Mouse (Mus musculus): ENCODE results near the gene Acrbp.

DNA sequence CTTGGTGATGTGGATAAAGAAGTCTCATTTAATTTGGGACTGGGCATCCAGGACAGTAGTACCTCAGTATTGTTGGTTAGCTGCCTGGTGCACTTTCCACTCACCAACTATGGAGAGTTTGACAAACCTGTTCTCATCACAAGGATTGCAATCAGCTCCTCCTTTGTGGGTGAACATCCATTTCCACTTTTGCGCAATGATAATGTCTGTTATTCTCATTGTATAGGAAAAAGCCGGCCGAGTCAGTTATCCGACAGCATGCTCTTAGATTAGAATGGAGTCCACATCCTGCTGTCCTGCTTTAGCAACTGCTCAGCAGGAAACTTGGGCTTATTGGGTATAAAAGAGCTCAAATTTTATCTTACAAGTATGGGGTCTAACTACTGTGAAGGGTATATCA is 10.8 kb upstream of the Acrbp start:
- TF ChIP-seq POLR2A (IDR thresholded peaks at IDR 0.05; ENCODE audit: insufficient read length, low read depth) (no peak), MAX (IDR thresholded peaks at IDR 0.05; ENCODE audit: low read depth) (no peak), REST (IDR thresholded peaks at IDR 0.05; ENCODE audit: insufficient read depth, insufficient read length) (no peak), TCF12 (IDR thresholded peaks at IDR 0.05; ENCODE audit: insufficient read depth, poor library complexity, severe bottlenecking) (no peak), CEBPB (IDR thresholded peaks at IDR 0.05; ENCODE audit: insufficient read depth, poor library complexity, severe bottlenecking) (no peak), MYOG (IDR thresholded peaks at IDR 0.05; ENCODE audit: control insufficient read depth in 1 of 3, insufficient read depth in 1 of 3, insufficient read length in 2 of 3, low read depth in 2 of 3) (no peak), E2F4 (IDR thresholded peaks at IDR 0.05; ENCODE audit: insufficient read depth) (no peak), MYOD1 (IDR thresholded peaks at IDR 0.05; ENCODE audit: control insufficient read depth in 1 of 3, insufficient read length in 2 of 3, low read depth in 2 of 3) (no peak), POLR2AphosphoS2 (IDR thresholded peaks at IDR 0.05; ENCODE audit: insufficient read length, low read depth) (no peak)

All from myocyte (in vitro differentiated cells).